Mouse (Mus musculus) R1 (cell line): ENCODE measurements around the gene Sde2.
A peak's percentile ranks its signal among the peaks of the same experiment; 100 is the strongest.

Experiments used
- DNase-seq: peaks from one replicate; pipeline ENCODE4 v3.0.0-alpha.2; 2018; ENCODE audit warnings: low read depth, low spot score

Sde2 gene

DNA sequence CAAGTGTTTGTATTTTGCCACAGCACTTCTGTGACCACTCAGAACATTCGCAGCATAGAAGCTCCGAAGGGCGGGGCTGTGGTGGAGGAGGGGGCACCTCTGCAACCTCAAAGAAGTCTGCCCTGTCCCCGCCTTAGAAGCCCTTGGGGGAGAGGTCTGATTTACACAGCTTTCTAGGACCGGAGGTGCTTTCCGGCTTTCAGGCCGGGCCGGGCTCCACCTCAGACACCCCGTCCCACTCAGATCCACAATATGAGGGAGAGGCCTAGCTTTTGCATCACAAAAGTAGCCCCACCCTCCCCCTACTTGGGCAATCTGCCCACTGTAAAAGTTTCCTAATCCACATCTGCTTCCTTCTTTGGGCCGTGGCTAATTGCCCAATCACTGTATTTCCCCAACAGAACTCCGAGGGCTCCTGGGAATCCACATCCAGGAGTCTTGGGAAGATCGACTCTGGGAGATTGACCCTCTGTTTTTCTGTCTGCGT, 37.7 kb downstream of the Sde2 start:
- peak; percentile 99 for DNase-seq

DNA sequence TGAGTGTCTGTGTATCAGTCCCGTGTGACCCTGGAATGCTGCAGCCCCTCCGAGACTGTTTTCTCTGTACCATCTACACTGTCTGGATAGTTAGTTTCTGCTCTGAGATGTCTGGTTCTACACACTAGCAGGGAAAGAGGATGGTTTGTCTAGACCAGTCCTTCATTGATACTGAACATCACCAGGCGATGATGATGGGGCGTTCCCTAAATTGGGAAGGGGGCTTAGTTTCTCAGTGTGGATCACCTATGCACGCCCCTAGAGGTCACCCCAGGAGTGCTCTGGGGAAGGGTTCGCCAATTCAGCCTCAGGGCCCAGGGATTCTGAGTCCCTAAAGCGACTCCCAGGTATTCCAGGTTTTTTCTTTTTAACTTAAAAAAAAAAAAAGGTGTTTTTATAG, 38.2 kb downstream of the Sde2 start:
- DNase-seq, result peak; percentile 67

DNA sequence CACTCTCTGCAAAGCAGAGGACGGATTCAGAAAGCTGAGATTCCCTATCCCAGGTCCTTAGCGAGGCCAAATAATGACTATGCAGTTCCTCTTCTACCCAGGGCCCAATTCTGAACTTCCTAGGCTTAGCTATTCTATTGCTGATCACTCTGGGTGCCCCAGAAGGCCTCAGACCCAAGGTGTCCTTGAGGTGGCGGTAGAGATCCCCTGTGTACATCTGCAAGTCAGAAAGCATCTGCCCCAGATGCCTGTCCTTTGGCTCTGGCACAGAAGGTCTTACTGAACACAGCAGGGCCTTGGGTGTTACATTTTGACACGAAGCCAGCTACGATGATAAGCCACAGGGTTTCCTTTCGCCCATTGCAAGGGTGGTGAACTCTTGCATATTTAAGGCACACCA, 38.9 kb downstream of the Sde2 start:
- DNase-seq, result peak; percentile 81

DNA sequence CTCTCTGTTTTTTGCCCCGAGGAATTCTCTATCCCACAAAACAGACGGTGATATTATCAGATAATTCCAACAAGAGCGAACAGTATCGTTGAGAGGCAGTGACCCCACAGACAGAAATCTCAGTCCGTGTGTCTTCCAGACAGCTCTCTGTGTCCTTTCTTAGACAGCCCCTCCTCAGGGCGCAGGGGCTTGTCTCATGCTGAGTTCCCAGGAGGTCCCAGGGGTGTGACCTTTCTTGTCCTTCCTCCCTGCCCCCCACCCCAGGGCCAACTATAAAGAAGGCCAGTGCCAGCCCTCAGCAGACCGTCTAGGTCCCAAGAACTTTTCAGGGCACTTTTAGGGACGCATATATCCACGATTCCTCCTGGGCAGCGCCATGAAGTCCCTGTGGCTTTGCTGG, 41.9 kb downstream of the Sde2 start, which contains the start of gene Lefty2:
Gene Lefty2, plus strand, starts transcription at position 301 of the 400 bp plus-strand sequence.
- DNase-seq, result no peak

DNA sequence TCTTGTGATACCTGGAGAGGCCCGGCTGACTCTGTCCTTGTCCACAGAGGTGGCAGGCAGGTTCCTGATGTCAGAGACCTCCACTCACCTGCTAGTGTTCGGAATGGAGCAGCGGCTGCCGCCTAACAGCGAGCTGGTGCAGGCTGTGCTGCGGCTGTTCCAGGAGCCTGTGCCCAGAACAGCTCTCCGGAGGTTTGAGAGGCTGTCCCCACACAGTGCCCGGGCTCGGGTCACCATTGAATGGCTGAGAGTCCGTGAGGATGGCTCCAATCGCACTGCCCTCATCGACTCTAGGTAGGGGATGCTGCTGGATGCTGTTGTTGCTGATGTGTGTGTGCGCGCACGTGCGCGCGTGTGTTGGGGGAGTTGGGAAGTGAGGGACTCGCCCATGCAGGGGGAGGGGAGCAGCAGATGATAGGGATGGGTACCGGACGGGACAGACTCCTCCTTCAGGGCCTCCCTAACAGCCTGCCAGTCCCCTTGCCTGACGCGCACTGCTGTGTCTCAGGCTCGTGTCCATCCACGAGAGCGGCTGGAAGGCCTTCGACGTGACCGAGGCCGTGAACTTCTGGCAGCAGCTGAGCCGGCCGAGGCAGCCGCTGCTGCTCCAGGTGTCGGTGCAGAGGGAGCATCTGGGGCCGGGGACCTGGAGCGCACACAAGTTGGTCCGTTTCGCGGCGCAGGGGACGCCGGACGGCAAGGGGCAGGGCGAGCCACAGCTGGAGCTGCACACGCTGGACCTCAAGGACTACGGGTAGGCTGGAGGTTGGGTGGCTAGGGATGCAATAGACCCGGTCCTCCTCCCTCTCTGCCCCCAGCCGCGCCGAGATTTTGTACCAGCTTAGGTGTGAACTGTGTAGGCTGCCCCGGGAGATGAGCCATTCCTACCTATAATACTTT, 43.4 kb downstream of the Sde2 start:
- DNase-seq, result peak; percentile 64

DNA sequence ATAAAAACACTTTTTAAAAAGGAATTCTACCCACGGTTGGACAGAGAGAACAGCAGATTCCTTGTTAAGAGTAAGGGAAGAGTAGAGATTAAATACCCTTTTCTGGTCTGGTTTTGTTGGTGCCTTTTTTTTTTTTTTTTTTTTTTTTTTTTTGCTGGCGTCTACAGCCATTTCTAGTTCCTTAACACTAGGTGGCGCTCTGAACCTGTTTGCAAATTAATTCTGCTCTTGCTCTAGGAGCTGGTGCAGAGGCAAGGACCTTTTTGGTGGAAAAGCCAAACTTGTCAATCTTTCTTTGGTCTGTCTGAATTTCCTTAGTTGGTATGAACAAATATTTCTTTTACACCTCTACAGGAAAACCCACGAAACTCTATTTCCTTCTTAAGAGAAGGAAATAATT, 50.2 kb downstream of the Sde2 start:
- DNase-seq, result peak; percentile 72

DNA sequence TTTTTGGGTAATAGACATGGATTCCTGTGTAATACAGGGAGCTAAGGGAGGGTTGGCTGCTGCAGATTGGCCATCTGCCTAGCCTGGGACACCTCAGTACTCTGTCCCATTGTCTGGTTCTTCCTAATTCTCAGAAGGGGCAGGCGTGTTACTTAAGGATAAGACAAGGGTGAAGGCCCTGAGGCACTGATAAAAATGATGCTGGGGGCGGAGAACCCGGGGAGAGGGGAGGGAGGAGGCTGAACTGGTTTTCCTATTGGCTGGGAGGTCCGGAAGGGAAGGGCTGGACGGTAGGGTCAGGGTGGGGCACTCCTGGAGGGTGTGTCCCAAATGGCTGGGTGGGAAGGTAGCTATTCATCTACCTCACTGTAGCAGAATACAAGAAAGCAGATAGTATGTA, 52.0 kb downstream of the Sde2 start:
- peak; percentile 84 for DNase-seq

DNA sequence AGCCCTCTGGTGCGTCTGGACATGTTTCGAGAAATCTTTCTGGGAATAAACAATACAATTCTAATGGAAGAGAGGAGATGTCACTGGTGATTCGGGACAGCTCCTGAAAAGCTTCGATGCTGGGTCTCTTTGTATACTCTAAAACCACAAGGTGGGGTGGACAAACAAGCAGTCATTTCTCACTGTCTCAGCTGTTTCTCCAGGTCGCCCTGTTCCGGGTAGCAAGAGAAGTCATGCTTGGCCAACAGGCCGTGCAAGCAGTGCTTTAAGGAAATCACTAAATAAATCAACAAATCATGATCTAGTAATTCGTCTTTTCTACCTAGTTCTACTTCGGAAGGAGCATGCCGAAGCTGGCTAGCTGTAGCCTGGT, 52.7 kb downstream of the Sde2 start:
- DNase-seq, result no peak

DNA sequence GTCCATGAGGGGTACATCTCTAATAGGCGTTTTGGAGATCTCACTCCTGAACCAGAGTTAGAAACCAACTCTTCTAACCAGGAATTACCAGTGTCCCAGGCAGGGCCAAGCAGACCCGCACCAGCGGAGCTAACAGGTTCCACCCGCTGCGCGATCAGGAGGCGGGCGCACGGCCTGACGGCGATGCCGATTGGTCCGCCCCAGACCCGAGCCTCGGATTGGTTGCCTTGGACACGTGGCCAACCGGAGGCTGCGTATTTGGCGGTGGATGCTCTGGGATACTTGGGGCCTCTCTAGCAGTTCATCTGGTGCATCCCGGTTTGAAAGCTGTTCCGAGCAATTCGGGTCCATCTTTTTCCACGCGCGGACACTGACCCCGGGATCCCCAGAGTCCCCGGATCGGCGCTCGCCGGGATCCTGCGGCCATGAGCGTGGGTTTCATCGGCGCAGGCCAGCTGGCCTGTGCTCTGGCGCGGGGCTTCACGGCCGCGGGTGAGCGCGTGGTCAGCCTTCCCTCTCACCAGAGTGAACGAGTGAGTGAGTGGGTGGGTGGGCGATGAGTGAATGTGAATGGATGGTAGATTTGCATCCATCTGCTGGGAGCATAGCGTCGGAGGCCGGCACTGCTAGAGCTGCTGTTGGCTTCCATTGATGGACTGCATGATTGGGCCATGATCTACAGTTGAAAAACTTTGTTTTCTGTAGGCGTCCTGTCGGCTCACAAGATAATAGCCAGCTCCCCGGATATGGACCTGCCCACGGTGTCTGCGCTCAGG, 53.3 kb downstream of the Sde2 start, which contains the start of gene Pycr2:
Gene Pycr2, plus strand, starts transcription at position 255 of the 776 bp plus-strand sequence.
- DNase-seq, result peak; percentile 95

DNA sequence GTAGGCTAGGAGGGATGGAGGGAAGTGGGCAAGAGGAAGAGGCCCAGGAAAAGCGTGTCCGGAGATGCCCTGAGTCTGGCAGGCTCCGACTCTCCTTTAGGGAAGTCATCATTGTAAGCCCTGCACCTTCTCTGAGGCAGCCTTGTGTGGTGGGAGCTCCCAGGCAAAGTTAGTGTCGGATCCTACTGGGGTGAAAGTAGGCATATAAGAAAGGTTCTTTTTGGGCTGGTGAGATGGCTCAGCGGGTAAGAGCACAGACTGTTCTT, 53.8 kb downstream of the Sde2 start:
- no peak for DNase-seq

DNA sequence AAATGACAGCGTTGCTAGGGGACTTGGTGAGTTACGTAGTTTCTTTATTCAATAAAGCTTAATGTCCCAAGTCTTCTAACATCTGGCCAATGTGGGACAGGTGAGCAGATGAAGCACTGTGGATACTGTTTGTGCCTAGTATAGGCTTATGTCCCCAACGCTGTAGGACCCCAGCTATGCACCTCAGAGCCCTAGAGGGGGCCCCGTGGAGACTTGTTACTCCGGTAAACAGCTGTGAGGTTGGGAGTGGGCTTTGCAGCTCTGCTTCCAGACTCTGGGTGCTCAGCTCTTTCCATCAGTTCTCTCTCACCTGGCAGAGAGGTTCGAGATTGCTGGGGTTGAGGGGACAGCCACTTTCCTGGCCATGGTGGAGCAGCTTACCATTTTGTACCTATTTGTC, 54.4 kb downstream of the Sde2 start:
- DNase-seq, result no peak

DNA sequence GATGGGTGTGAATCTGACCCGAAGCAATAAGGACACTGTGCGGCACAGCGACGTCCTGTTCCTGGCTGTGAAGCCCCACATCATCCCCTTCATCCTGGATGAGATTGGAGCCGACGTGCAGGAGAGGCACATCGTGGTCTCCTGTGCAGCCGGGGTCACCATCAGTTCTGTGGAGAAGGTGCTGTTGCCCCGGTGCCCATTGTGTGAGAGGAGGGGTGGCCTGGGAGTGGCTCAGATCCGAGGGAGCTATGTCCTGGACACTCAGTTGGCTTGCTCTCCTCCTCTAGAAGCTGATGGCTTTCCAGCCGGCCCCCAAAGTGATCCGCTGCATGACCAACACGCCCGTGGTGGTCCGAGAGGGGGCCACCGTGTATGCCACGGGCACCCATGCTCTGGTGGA, 54.9 kb downstream of the Sde2 start:
- no peak for DNase-seq

DNA sequence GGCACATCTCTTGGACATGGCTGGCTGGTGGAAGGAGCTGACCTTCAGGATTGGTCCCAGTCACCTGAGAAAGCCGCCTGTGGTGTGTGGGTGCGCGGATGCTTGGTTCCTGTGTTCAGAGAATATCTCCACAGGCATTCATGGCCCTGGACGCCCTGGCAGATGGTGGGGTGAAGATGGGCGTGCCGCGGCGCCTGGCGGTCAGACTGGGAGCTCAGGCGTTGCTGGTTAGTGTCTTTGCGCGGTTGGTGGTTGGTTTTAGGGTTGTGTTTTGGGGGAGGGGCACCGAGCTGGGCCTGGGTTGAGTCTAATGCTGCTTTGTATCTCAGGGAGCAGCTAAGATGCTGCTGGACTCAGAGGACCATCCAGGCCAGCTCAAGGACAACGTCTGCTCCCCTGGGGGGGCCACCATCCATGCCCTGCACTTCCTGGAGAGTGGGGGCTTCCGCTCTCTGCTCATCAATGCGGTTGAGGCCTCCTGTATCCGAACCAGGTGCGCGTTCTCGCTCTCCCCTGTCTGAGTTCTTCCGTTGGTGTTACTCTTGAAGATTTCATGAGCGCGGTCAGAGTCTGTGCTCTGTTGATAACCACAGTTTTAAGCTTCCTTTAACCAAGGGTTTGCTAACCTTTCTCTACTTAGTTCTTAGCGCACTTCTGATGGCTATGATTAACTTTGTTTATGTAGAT, 55.7 kb downstream of the Sde2 start:
- DNase-seq, result peak; percentile 44

DNA sequence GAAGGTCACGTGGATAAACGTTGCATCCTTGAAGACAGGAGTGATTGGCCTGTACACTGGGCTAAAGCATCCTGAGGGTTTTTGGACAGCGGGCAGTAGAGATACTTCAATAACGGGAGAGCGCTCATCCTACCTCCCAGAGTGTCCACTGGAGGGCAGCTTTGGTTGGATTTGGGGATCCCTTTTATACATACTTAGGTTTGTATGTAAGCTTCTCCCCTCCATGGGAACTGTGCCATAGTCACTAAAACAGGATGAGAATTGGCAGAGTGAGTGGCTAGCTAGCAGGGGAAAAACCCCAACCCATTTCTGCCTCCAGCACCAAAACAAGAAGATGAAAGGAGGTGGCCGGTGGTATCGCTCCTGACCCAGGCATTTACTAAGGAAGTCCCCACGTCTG, 60.2 kb downstream of the Sde2 start:
- DNase-seq, result no peak

DNA sequence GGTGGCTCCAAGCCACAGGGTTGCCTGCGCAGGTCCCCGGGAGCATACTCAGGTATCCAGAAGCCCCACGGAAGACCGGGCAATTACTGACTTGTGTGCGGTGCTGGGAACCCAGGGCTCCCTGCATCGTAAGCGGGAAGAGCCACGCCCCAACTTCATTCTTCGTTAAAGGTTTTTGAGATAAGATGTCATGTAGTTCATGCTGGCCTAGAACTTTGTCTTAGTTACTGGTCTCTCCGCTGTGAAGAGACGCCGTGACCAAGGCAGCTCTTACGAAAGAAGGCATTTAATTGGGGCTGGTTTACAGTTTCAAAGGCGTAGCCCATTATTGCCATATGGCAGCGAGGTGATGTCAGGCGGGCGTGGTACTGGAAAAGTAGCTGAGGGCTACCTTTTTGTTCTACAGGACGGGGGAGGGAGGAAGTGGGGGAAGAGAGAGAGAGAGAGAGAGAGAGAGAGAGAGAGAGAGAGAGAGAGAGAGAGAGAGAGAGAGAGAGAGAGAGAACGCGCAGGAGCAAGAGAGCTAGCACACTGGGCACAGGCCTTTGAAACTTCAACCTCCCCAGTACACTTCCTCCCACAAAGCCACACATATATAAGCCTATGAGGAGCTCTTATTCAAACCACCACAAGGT, 60.8 kb downstream of the Sde2 start:
- no peak for DNase-seq

DNA sequence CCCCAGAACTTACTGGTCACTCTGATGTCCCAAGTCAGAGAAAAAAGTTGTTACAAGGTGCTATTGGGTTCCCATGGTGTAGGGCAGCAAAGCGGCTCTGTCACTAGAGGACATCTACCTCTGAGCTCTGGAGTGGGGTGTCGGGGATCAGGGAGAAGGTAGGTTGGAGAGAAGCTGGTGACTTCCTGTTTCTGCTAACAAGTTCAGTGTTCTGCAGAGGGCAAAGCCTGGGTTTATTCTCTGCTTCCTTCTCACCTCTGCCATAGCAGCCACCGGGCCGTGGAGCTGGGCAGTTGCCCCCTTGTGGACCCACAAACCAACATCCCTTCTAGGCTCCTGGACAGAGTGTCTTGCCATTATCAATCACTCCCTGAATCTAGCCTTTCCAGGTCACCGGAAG, 61.9 kb downstream of the Sde2 start:
- DNase-seq, result no peak

DNA sequence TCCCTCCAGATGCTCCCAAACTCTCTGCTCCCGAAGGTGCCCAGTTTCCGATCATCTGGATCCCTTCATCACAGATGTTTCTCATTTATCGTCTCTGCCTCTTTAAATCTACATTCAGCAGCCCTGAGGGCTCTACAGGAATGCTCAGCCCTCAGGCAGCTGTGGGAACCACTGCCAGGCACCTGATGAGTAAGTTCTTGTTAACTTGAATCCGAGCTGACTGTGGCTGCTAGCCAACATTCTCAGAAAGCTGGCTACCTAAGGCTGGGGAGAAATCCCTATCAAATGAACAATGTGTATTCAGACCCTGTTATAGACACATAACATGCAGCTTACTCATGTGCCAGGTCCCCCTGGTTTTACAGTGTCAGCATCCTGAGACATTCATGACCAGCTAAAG, 62.9 kb downstream of the Sde2 start:
- DNase-seq, result no peak

DNA sequence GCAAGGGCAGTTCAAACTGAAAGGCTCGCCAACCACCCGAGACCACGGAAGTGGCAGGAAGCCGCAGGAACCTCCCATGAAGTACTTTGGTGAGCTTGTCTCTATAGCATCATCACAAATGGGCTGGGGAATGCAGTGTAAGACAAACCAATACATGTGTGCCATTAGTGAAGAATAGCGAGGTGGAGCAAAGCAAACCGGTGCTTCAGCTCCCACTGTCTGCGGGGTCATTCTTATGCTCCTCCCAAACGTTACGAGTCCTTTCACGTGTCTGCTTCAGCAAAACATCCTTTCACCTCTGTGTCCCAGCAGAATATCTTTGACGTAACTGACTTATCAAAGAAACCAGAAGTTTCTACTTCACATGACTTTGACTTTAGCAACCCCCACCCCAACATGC, 65.5 kb downstream of the Sde2 start:
- no peak for DNase-seq

DNA sequence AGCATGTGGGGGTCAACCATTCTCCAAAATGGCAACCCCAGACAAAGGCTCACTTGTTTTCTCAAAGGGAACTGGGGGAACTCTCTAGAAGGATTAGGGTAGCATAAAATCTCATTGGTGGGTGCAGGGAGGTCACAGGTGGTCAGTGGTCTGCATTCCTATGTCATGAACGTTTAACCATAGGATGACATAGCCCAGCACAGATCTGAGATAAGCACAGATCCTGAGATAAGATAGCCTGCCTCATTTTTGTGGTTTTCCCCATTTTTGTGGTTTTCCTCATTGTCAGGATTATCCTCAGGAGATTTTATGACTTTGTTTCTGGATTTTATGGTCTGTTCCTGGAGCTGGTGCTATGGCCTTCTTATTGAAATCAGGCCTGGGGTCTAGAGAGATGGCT, 66.1 kb downstream of the Sde2 start:
- DNase-seq, result no peak
